Mouse (Mus musculus): ENCODE data around the gene Pramef20. TPM values are rescaled to one million over a fixed set of nuclear protein-coding genes. Genes with fewer than 3 reads are reported as not detected.

Pramef20 gene
- polyA plus RNA-seq, 1 experiment from 2014 or later: not detected

Other genes starting within 250 kb of the Pramef20 start
- gene Oog3, start 215.3 kb downstream of the Pramef20 start, polyA plus RNA-seq (2015; fragmentation: Nextera tagmentation; extraction: Ambion mirVana): not detected in 2 replicates
- gene Oog2, start 187.2 kb downstream of the Pramef20 start, polyA plus RNA-seq (2015; fragmentation: Nextera tagmentation; extraction: Ambion mirVana): not detected in 2 replicates
- not detected in 2 replicates for gene C87977, start 164.6 kb downstream of the Pramef20 start, polyA plus RNA-seq (2015; fragmentation: Nextera tagmentation; extraction: Ambion mirVana)
- gene Pramel5, start 97.4 kb downstream of the Pramef20 start, polyA plus RNA-seq (2015; fragmentation: Nextera tagmentation; extraction: Ambion mirVana): not detected in 2 replicates
- not detected in 2 replicates for gene Gm13128, start 47.7 kb downstream of the Pramef20 start, polyA plus RNA-seq (2015; fragmentation: Nextera tagmentation; extraction: Ambion mirVana)
- gene Gm13119, start 20.0 kb downstream of the Pramef20 start, polyA plus RNA-seq (2015; fragmentation: Nextera tagmentation; extraction: Ambion mirVana): not detected in 2 replicates
- 0.17 and 0.21 TPM in 2 replicates for gene Pramef12, start 30.5 kb upstream of the Pramef20 start, polyA plus RNA-seq (2015; fragmentation: Nextera tagmentation; extraction: Ambion mirVana)
- not detected in 2 replicates for gene 1700012P22Rik, start 60.8 kb upstream of the Pramef20 start, polyA plus RNA-seq (2015; fragmentation: Nextera tagmentation; extraction: Ambion mirVana)
- not detected in 2 replicates for gene Gm9944, start 75.4 kb upstream of the Pramef20 start, polyA plus RNA-seq (2015; fragmentation: Nextera tagmentation; extraction: Ambion mirVana)
- not detected in 2 replicates for gene Aadacl3, start 85.8 kb upstream of the Pramef20 start, polyA plus RNA-seq (2015; fragmentation: Nextera tagmentation; extraction: Ambion mirVana)
- gene 9430007A20Rik, start 141.9 kb upstream of the Pramef20 start, polyA plus RNA-seq (2015; fragmentation: Nextera tagmentation; extraction: Ambion mirVana): not detected in 2 replicates
- not detected in 2 replicates for gene Gm13124, start 187.2 kb upstream of the Pramef20 start, polyA plus RNA-seq (2015; fragmentation: Nextera tagmentation; extraction: Ambion mirVana)
- gene Aadacl4, start 235.8 kb upstream of the Pramef20 start, polyA plus RNA-seq (2015; fragmentation: Nextera tagmentation; extraction: Ambion mirVana): not detected in 2 replicates